Mouse (Mus musculus) liver, embryonic 12.5 days (tissue): ENCODE results near the gene Rsph1. TPM values are rescaled to one million over a fixed set of nuclear protein-coding genes. Genes with fewer than 3 reads are reported as not detected.
"Not testable (repeated sequence)": the region's sequence is repeated elsewhere in the genome, so short reads cannot be mapped to it uniquely, and the experiment has no call there.

ENCODE experiments used
- ATAC-seq: fragments of 200-750 bp; cut with Nextera tagmentation; 2 replicates; pipeline ENCODE4 v1.8.0; 2017; ENCODE audit warnings: moderate number of reproducible peaks, mild to moderate bottlenecking, moderate library complexity
- H3K27ac ChIP-seq: fragments of 300-500 bp; sonication (generic); 2 replicates; pipeline ENCODE4 v1.5.1; 2016; ENCODE audit warnings: mild to moderate bottlenecking
- H3K27me3 ChIP-seq: fragments of 300-500 bp; sonication (generic); replicated peaks from 2 replicates; pipeline ENCODE4 v1.6.1; 2016; ENCODE audit warnings: mild to moderate bottlenecking, moderate library complexity
- H3K36me3 ChIP-seq: fragments of 300-500 bp; sonication (generic); 2 replicates; pipeline ENCODE4 v1.6.1; 2016; ENCODE audit warnings: mild to moderate bottlenecking, moderate library complexity
- H3K4me1 ChIP-seq: fragments of 300-500 bp; sonication (generic); 2 replicates; pipeline ENCODE4 v1.6.1; 2016
- H3K4me2 ChIP-seq: fragments of 300-500 bp; sonication (generic); 2 replicates; pipeline ENCODE4 v1.6.1; 2016; ENCODE audit warnings: mild to moderate bottlenecking, moderate library complexity
- H3K4me3 ChIP-seq: fragments of 300-500 bp; sonication (generic); 2 replicates; pipeline ENCODE4 v1.5.1; 2016; ENCODE audit warnings: mild to moderate bottlenecking, moderate library complexity
- H3K9ac ChIP-seq: fragments of 300-500 bp; sonication (generic); 2 replicates; pipeline ENCODE4 v1.6.1; 2016; ENCODE audit warnings: mild to moderate bottlenecking, moderate library complexity
- H3K9me3 ChIP-seq: fragments of 300-500 bp; sonication (generic); replicated peaks from 2 replicates; pipeline ENCODE4 v1.6.1; 2016; ENCODE audit warnings: mild to moderate bottlenecking, moderate library complexity
- WGBS: fragments of 180-500 bp; shearing (Covaris S2); methylation state at CpG from one replicate; pipeline ENCODE4 v1.1.7; 2016; ENCODE audit not compliant: insufficient replicate concordance; 5-methylcytosine and 5-hydroxymethylcytosine counted together
- polyA plus RNA-seq: library from polyadenylated mRNA; unstranded; fragments of >200 nt; fragmentation: Nextera tagmentation; extraction: Ambion mirVana; gene quantifications from 2 replicates; pipeline ENCODE4 v1.2.1, GENCODE M21; 2016

The Rsph1 gene
- polyA plus RNA-seq, 1 experiment from 2014 or later, result 0.32 TPM

DNA sequence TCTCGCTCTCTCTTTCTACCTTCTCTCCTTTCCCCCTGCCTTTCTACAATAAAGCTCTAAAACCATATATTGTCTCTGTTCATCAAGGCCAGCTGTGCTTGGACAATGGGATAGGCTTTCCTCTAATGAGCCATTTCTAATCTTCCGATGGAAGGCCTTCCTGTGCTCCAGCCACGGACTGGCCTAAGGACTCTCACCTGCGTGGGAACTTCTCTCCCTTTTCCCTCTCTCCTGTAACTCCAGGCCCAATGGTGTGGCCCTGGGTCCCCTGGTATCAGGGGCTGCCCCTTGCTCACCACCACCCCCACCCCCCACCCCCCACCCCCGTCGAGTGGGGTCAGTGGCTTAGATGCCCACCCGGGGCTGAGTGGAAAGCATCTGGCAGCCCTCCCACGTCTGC is 6.4 kb downstream of the Rsph1 start:
- H3K27me3 ChIP-seq, H3K4me3 ChIP-seq, H3K9me3 ChIP-seq, H3K36me3 ChIP-seq, H3K27ac ChIP-seq, H3K4me2 ChIP-seq, H3K4me1 ChIP-seq, ATAC-seq, H3K9ac ChIP-seq: not testable (repeated sequence)
- WGBS, result 53% methylated on average over 8 of the region's 8 CpGs

GRCm38 (mm10) chr17:31270246-31270645 is 6.9 kb downstream of the Rsph1 start:
- Histone ChIP-seq H3K9me3 (no peaks in the 10 kb centered on the region), H3K27ac (no peak overlapping the region), H3K4me2 (no peak overlapping the region), H3K36me3 (no peaks in the 10 kb centered on the region), H3K4me1 (peaks cover 6% of the 10 kb centered on the region; the same call in 1 of the 2 replicates), H3K9ac (no peak overlapping the region), H3K27me3 (no peaks in the 10 kb centered on the region; the same call in 1 of the 2 replicates), H3K4me3 (no peak overlapping the region)
- no peak for ATAC-seq
- 64% methylated on average over 4 of the region's 4 CpGs for WGBS

DNA sequence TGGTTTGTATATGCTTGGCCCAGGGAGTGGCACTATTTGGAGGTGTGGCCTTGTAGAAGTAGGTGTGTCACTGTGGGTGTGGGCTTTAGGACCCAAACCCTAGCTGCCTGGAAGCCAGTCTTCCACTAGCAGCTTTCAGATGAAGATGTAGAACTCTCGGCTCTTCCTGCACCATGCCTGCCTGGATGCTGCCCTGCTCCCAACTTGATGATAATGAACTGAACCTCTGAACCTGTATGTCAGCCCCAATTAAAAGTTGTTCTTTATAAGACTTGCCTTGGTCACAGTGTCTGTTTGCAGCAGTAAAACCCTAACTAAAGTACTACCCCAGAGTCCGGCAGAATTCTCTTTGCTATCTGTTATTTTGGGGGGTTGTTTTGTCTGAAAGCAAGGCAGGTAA is 7.4 kb downstream of the Rsph1 start:
- H3K4me3 ChIP-seq, result no peak overlapping the region
- no peak overlapping the region for H3K4me2 ChIP-seq
- no peaks in the 10 kb centered on the region; the same call in 1 of the 2 replicates for H3K27me3 ChIP-seq
- no peaks in the 10 kb centered on the region for H3K36me3 ChIP-seq
- no peaks in the 10 kb centered on the region for H3K9me3 ChIP-seq
- H3K4me1 ChIP-seq, result peaks cover 10% of the 10 kb centered on the region; the same call in 1 of the 2 replicates
- no peak for ATAC-seq
- WGBS, result 68% methylated on average over 2 of the region's 2 CpGs
- H3K9ac ChIP-seq, result no peak overlapping the region
- no peak overlapping the region for H3K27ac ChIP-seq

- Histone ChIP-seq H3K9ac (no peak overlapping the region), H3K4me1 (peaks cover 10% of the 10 kb centered on the region; the same call in 1 of the 2 replicates), H3K9me3 (no peaks in the 10 kb centered on the region), H3K36me3 (no peaks in the 10 kb centered on the region), H3K27ac (no peak overlapping the region), H3K4me2 (no peak overlapping the region), H3K4me3 (no peak overlapping the region), H3K27me3 (no peaks in the 10 kb centered on the region; the same call in 1 of the 2 replicates)
- no peak for ATAC-seq
- WGBS, result 67% methylated on average over 1 of the region's 1 CpGs
Measured at GRCm38 (mm10) chr17:31268016-31268415, 9.2 kb downstream of the Rsph1 start.

- Histone ChIP-seq H3K36me3 (no peaks in the 10 kb centered on the region), H3K9me3 (no peaks in the 10 kb centered on the region), H3K4me3 (no peak overlapping the region), H3K27me3 (no peaks in the 10 kb centered on the region; the same call in 1 of the 2 replicates), H3K4me2 (no peak overlapping the region), H3K9ac (no peak overlapping the region), H3K27ac (no peak overlapping the region), H3K4me1 (peaks cover 10% of the 10 kb centered on the region; the same call in 1 of the 2 replicates)
- no peak for ATAC-seq
- 72% methylated on average over 6 of the region's 6 CpGs for WGBS
Measured at GRCm38 (mm10) chr17:31267603-31268002, 9.6 kb downstream of the Rsph1 start.

- Histone ChIP-seq H3K9ac (no peak overlapping the region), H3K36me3 (no peaks in the 10 kb centered on the region), H3K4me3 (no peak overlapping the region), H3K27me3 (no peaks in the 10 kb centered on the region; the same call in 1 of the 2 replicates), H3K4me2 (no peak overlapping the region), H3K9me3 (no peaks in the 10 kb centered on the region), H3K4me1 (peaks cover 10% of the 10 kb centered on the region; the same call in 1 of the 2 replicates), H3K27ac (no peak overlapping the region)
- WGBS, result 61% methylated on average over 4 of the region's 4 CpGs
- ATAC-seq, result no peak
Measured at GRCm38 (mm10) chr17:31267138-31267537, 10.0 kb downstream of the Rsph1 start.

DNA sequence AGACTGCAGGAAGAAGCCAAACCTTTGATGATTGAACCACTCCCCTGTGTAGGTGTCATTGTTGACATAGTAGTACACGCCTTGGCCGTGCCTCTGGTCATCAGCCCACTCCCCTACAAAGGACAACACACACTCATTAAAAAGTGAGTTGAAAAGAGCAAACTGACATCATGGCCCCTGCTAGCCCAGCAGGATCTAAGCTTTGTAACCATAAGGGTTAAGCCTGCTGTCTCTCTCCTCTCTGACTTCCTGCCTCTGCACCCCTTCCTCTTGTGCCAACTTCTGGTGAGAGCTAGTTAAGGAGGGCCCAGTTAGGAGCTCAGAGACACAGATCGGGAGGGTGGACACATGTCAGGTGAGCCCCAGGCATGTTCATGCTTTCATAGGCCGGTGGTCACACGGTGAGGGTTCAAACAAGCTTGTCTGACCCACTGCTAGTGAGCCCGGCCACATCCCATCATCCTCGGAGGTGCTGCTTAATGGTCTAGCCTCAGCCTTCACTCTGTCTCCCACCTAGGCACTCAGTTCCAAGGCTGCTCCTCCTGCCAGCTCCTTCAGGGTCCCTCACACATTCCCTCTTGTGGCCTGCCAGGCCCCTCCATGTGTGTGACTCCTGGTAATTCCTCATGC is 10.7 kb downstream of the Rsph1 start:
- no peaks in the 10 kb centered on the region for H3K36me3 ChIP-seq
- H3K27me3 ChIP-seq, result no peaks in the 10 kb centered on the region; the same call in 1 of the 2 replicates
- no peaks in the 10 kb centered on the region for H3K9me3 ChIP-seq
- H3K4me2 ChIP-seq, result no peak overlapping the region
- H3K4me1 ChIP-seq, result peaks cover 10% of the 10 kb centered on the region; the same call in 1 of the 2 replicates
- H3K27ac ChIP-seq, result no peak overlapping the region
- H3K9ac ChIP-seq, result no peak overlapping the region
- WGBS, result 69% methylated on average over 7 of the region's 7 CpGs
- H3K4me3 ChIP-seq, result no peak overlapping the region
- ATAC-seq, result no peak

DNA sequence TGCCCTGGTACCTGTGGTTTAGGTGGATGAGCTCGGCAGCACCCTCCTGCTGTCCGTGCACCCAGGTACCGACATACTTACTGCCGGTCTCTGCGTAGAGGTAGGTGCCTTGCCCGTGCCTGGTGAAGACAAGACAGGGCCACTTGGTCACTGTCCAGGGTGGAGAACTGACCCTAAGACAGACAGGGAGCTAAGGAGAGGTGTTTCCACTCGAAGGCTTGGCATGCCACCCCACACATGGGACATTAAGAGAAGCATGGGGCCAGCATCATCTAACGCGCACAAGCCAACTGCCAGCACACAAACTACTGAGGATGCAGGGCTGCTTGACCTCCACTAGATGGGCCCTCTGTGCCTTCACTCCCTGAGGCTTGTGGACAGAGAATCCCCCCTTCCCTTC is 11.4 kb downstream of the Rsph1 start:
- Histone ChIP-seq H3K4me1 (peaks cover 9% of the 10 kb centered on the region; the same call in 1 of the 2 replicates), H3K9ac (no peak overlapping the region), H3K27me3 (no peaks in the 10 kb centered on the region; the same call in 1 of the 2 replicates), H3K4me2 (no peak overlapping the region), H3K27ac (no peak overlapping the region), H3K9me3 (no peaks in the 10 kb centered on the region), H3K36me3 (no peaks in the 10 kb centered on the region), H3K4me3 (no peak overlapping the region)
- no peak for ATAC-seq
- 83% methylated on average over 9 of the region's 9 CpGs for WGBS

- H3K4me1 ChIP-seq, result peaks cover 11% of the 10 kb centered on the region; the same call in 1 of the 2 replicates
- no peak overlapping the region for H3K27ac ChIP-seq
- ATAC-seq, result no peak
- H3K9me3 ChIP-seq, result no peaks in the 10 kb centered on the region
- no peak overlapping the region for H3K4me2 ChIP-seq
- no peak overlapping the region for H3K9ac ChIP-seq
- no peaks in the 10 kb centered on the region for H3K36me3 ChIP-seq
- H3K27me3 ChIP-seq, result no peaks in the 10 kb centered on the region; the same call in 1 of the 2 replicates
- WGBS, result 24% methylated on average over 3 of the region's 3 CpGs
- H3K4me3 ChIP-seq, result no peak overlapping the region
Measured at GRCm38 (mm10) chr17:31265171-31265572, 12.0 kb downstream of the Rsph1 start.

GRCm38 (mm10) chr17:31264372-31264771 is 12.8 kb downstream of the Rsph1 start:
- no peak for ATAC-seq
- Histone ChIP-seq H3K9ac (no peak overlapping the region), H3K27me3 (no peaks in the 10 kb centered on the region; the same call in 1 of the 2 replicates), H3K4me2 (no peak overlapping the region), H3K4me1 (peaks cover 11% of the 10 kb centered on the region; the same call in 1 of the 2 replicates), H3K4me3 (no peak overlapping the region), H3K36me3 (no peaks in the 10 kb centered on the region), H3K27ac (no peak overlapping the region), H3K9me3 (no peaks in the 10 kb centered on the region)
- 55% methylated on average over 6 of the region's 6 CpGs for WGBS

DNA sequence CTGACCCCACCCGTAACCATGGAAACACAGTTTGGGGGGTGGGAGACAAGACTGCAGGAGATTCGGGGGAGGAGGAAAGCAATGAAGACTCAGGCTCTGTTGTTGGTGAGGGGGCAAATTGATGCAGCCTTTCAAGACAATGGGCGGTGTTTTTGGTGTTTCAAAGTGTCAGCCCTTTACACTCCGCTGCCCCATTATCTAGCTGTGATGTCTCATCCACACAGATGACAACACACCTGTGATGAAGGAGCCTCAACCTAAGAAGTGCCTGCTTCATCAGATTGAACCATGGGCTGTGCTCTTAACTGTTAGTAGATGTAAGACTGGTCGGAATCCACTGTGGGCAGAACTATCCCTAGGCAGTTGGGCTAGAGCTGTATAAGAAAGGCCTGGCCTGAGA is 13.4 kb downstream of the Rsph1 start:
- Histone ChIP-seq H3K27me3 (no peaks in the 10 kb centered on the region; the same call in 1 of the 2 replicates), H3K9me3 (no peaks in the 10 kb centered on the region), H3K27ac (no peak overlapping the region), H3K4me2 (no peak overlapping the region), H3K36me3 (no peaks in the 10 kb centered on the region), H3K9ac (no peak overlapping the region), H3K4me1 (peaks cover 11% of the 10 kb centered on the region; the same call in 1 of the 2 replicates), H3K4me3 (no peak overlapping the region)
- 71% methylated on average over 5 of the region's 5 CpGs for WGBS
- no peak for ATAC-seq

GRCm38 (mm10) chr17:31262715-31263114 is 14.5 kb downstream of the Rsph1 start:
- 66% methylated on average over 5 of the region's 5 CpGs for WGBS
- no peak overlapping the region for H3K27ac ChIP-seq
- H3K9ac ChIP-seq, result no peak overlapping the region
- H3K9me3 ChIP-seq, result no peaks in the 10 kb centered on the region
- H3K4me1 ChIP-seq, result peaks cover 11% of the 10 kb centered on the region; the same call in 1 of the 2 replicates
- no peak overlapping the region for H3K4me3 ChIP-seq
- no peaks in the 10 kb centered on the region; the same call in 1 of the 2 replicates for H3K27me3 ChIP-seq
- no peak overlapping the region for H3K4me2 ChIP-seq
- ATAC-seq, result no peak
- H3K36me3 ChIP-seq, result no peaks in the 10 kb centered on the region
